Comparison of ENCODE assay signal across 26 mouse cellular contexts in the genomic region with DNA sequence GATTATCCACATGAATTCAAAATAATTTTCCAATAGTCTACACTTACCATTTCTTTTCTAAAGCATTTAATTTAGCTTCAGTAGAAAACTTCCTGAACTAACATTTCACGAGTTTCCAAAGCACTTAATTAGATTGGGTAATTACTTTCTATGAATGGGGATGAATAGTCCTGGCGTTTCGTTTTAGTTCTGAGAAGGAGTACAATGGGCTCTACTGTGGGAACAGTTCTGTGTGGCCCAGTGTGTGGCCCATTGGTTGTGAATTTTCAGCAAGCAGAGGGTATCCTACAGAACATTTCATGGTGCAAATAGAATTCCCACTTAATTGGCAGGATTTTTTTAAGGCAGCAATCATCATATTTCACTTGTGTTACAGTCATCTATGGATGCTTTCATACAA.
DNase-seq lines count a peak whose midpoint lies in the region; ATAC-seq lines count a peak whose summit lies in the region.
"Had no signal": no experiment of that assay in that cellular context is flagged by ENCODE, and none has a peak within 500 bp of the region (broad histone marks: within the 10 kb centered on the region; RNA-seq: fewer than 3 reads in every experiment).

No protein-coding gene starts in this region.

- no peak overlapping the region for H3K4me2 ChIP-seq in forebrain, embryonic 15.5 days (replicated peaks)
- H3K4me2 ChIP-seq: embryonic facial prominence, embryonic 15.5 days; heart, embryonic 12.5 days; hindbrain, embryonic 14.5 days; kidney, embryonic 15.5 days; limb, embryonic 13.5 days; lung, embryonic 14.5 days; stomach, embryonic 15.5 days had no signal

- H3K27me3 ChIP-seq in forebrain, embryonic 15.5 days: 0 out of 2 replicates have a peak, but pooled peaks cover 3% of the 10 kb centered on the region
- H3K27me3 ChIP-seq: embryonic facial prominence, embryonic 15.5 days; heart, embryonic 12.5 days; kidney, embryonic 15.5 days; limb, embryonic 13.5 days; megakaryocyte, embryonic 14.5 days; stomach, embryonic 15.5 days had no signal

- ATAC-seq in frontal cortex, adult (ENCODE audit: low TSS enrichment): peak; percentile 69; the same call in 1 of the 2 replicates
- peak; percentile 84 for ATAC-seq in forebrain, embryonic 15.5 days (replicated peaks)
- ATAC-seq: intestine, embryonic 16.5 days had no signal

- H3K36me3 ChIP-seq in forebrain, embryonic 15.5 days: no peaks in the 10 kb centered on the region
- H3K36me3 ChIP-seq: embryonic facial prominence, embryonic 15.5 days; heart, embryonic 12.5 days; kidney, embryonic 15.5 days; limb, embryonic 13.5 days; stomach, embryonic 15.5 days had no signal

- H3K27ac ChIP-seq in forebrain, embryonic 15.5 days (replicated peaks): no peak overlapping the region
- H3K27ac ChIP-seq: embryonic facial prominence, embryonic 15.5 days; hindbrain, embryonic 14.5 days; kidney, embryonic 15.5 days; limb, embryonic 13.5 days; liver, embryonic 14.5 days; stomach, embryonic 15.5 days had no signal

- H3K4me1 ChIP-seq in forebrain, embryonic 15.5 days: no peaks in the 10 kb centered on the region
- H3K4me1 ChIP-seq: embryonic facial prominence, embryonic 15.5 days; heart, embryonic 12.5 days; kidney, embryonic 15.5 days; limb, embryonic 13.5 days; megakaryocyte, embryonic 14.5 days; stomach, embryonic 15.5 days had no signal

- H3K4me3 ChIP-seq in forebrain, embryonic 15.5 days: no peak overlapping the region
- H3K4me3 ChIP-seq: embryonic facial prominence, embryonic 15.5 days; heart, embryonic 12.5 days; kidney, embryonic 15.5 days; limb, embryonic 13.5 days; megakaryocyte, embryonic 14.5 days; stomach, embryonic 15.5 days had no signal

- H3K9me3 ChIP-seq in forebrain, embryonic 15.5 days: no peaks in the 10 kb centered on the region
- H3K9me3 ChIP-seq: embryonic facial prominence, embryonic 15.5 days; heart, embryonic 12.5 days; kidney, embryonic 15.5 days; limb, embryonic 13.5 days; megakaryocyte, embryonic 14.5 days; stomach, embryonic 15.5 days had no signal

- 5% methylated on average over 3 of the region's 3 CpGs for WGBS in forebrain, embryonic 15.5 days

- no peak for DNase-seq in frontal cortex, postnatal 14 days (ENCODE audit: low spot score in 2 of 2)
- DNase-seq in Muller cell, postnatal 12 days (ENCODE audit: inconsistent ontology term): peak; percentile 68
- peak; percentile 30 for DNase-seq in retina, embryonic 14.5 days (ENCODE audit: low spot score)
- no peak for DNase-seq in thymus, postnatal 25 days
- no peak for DNase-seq in liver
- DNase-seq: adrenal gland, postnatal 14 days; cerebellum, adult 11 months; cerebellum, adult 9-11 months; gastrocnemius, postnatal 25 days; heart, adult 18-20 months; heart, postnatal 10 days; kidney, postnatal 36 days; lung, embryonic 14.5 days; midbrain, embryonic 14.5 days; thymus, postnatal 36 days had no signal

- H3K9ac ChIP-seq in forebrain, embryonic 15.5 days (replicated peaks): no peak overlapping the region
- H3K9ac ChIP-seq: embryonic facial prominence, embryonic 15.5 days; heart, embryonic 12.5 days; hindbrain, embryonic 14.5 days; kidney, embryonic 15.5 days; limb, embryonic 13.5 days; liver, embryonic 14.5 days; lung, embryonic 14.5 days; stomach, embryonic 15.5 days had no signal

Comparison
In these comparisons a context has a peak if more than half of its experiments do, and no peak if none do; other contexts are left out.
1. DNase-seq: peak in Muller cell, postnatal 12 days (single experiment) and retina, embryonic 14.5 days (single experiment); none in frontal cortex, postnatal 14 days (0 of 2), thymus, postnatal 25 days (single experiment) and liver (single experiment).